Mouse (Mus musculus) stomach, postnatal 0 days (tissue): ENCODE results near the gene Sept9. TPM values are rescaled to one million over a fixed set of nuclear protein-coding genes. Genes with fewer than 3 reads are reported as not detected.

ENCODE experiments used
- ATAC-seq: fragments of 200-750 bp; cut with Nextera tagmentation; 2 replicates; pipeline ENCODE4 v1.8.0; 2017; ENCODE audit not compliant: low FRiP score, low TSS enrichment
- DNase-seq: peaks from one replicate; pipeline ENCODE4 v3.0.0-alpha.2; 2016; ENCODE audit warnings: low spot score
- H3K27ac ChIP-seq: fragments of 300-500 bp; sonication (generic); replicated peaks from 2 replicates; pipeline ENCODE4 v1.5.1; 2014; ENCODE audit warnings: mild to moderate bottlenecking, control low read depth
- H3K27me3 ChIP-seq: fragments of 300-500 bp; sonication (generic); 2 replicates; pipeline ENCODE4 v1.6.1; 2014; ENCODE audit warnings: low read length; ENCODE audit not compliant: control insufficient read depth, insufficient read depth
- H3K36me3 ChIP-seq: fragments of 300-500 bp; sonication (generic); 2 replicates; pipeline ENCODE4 v1.6.1; 2014; ENCODE audit warnings: low read length, mixed read lengths; ENCODE audit not compliant: control insufficient read depth, insufficient read depth
- H3K4me1 ChIP-seq: fragments of 300-500 bp; sonication (generic); replicated peaks from 2 replicates; pipeline ENCODE4 v1.6.1; 2014; ENCODE audit warnings: antibody characterized with exemption; ENCODE audit not compliant: control insufficient read depth, insufficient read depth
- H3K4me2 ChIP-seq: fragments of 300-500 bp; sonication (generic); replicated peaks from 2 replicates; pipeline ENCODE4 v1.6.1; 2014; ENCODE audit warnings: low read depth, mild to moderate bottlenecking, control low read depth, moderate library complexity
- H3K4me3 ChIP-seq: fragments of 300-500 bp; sonication (generic); 2 replicates; pipeline ENCODE4 v1.5.1; 2014; ENCODE audit warnings: low read depth, low read length, control low read depth
- H3K9ac ChIP-seq: fragments of 300-500 bp; sonication (generic); 2 replicates; pipeline ENCODE4 v1.6.1; 2014; ENCODE audit warnings: mild to moderate bottlenecking, low read length, control low read depth, mixed read lengths
- H3K9me3 ChIP-seq: fragments of 300-500 bp; sonication (generic); 2 replicates; pipeline ENCODE4 v1.6.1; 2016; ENCODE audit warnings: low read length; ENCODE audit not compliant: control insufficient read depth
- CTCF ChIP-seq: IDR thresholded peaks from 2 replicates; pipeline ENCODE4 v1.5.1; 2016; ENCODE audit warnings: antibody characterized with exemption, low read depth, mild to moderate bottlenecking, moderate library complexity
- EP300 ChIP-seq: optimal IDR thresholded peaks from 2 replicates; pipeline ENCODE3; 2016; ENCODE audit warnings: antibody characterized with exemption
- WGBS: fragments of 180-500 bp; shearing (Covaris S2); extraction: QIAGEN DNeasy Blood & Tissue Kit; methylation state at CpG from one replicate; pipeline ENCODE4 v1.1.7; 2014; 5-methylcytosine and 5-hydroxymethylcytosine counted together
- polyA plus RNA-seq: library from polyadenylated mRNA; unstranded; fragments of >200 nt; fragmentation: Nextera tagmentation; extraction: Ambion mirVana; gene quantifications from 2 replicates; pipeline ENCODE4 v1.2.1, GENCODE M21; 2015

Gene Sept9
- polyA plus RNA-seq, 1 experiment from 2014 or later: 42.9 TPM

DNA sequence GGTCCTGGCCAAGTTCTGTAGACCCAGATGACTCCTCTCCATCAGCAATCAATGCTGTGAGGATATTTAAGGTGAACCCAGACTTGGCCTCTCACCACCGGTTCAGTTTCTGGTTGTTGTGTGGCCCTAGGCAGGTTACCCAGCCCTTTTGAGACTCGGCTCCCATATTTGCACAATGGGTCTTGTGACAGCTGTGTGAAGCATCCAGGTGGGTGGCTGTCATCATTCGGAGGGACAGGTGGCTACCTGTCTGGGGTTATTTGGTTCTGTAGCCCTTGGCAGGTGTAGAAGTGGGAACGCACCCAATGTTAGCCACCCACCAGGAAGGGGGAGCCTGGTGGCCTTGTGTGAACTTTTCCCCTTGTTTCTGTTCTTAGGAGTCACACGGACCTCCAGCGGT is 19.0 kb downstream of the Sept9 start:
- no peak for ATAC-seq

DNA sequence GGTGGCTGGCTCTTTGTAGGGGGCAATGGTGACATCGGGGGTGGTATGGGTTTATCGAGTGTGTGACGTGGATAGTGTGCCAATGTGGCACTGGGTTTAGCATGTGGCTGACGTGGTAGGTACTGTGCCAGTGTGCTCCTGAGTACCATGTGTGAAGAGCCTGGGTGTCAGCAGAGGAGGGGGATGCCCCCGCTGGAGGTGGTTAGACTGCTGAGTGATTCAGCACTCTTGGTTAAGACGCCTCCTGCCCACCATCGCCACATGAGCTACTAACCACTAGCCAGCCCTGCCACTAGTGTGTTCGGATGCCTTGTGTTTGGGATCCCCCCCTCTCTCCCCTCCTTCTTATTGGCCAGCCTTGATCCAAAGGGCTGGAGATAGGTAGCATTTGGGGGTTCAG is 21.3 kb downstream of the Sept9 start:
- 92% methylated on average over 8 of the region's 8 CpGs for WGBS
- Histone ChIP-seq H3K36me3 (no peaks in the 10 kb centered on the region), H3K4me1 (no peaks in the 10 kb centered on the region), H3K9me3 (no peaks in the 10 kb centered on the region), H3K4me3 (no peak overlapping the region), H3K27ac (no peak overlapping the region), H3K27me3 (no peaks in the 10 kb centered on the region), H3K4me2 (no peak overlapping the region), H3K9ac (no peak overlapping the region)
- no peak for ATAC-seq
- no peak for DNase-seq
- TF ChIP-seq CTCF: no peak
- no peak for TF ChIP-seq EP300

More for the DNA sequence above, 19.0 kb downstream of the Sept9 start:
- 65% methylated on average over 6 of the region's 6 CpGs for WGBS
- Histone ChIP-seq H3K4me1 (no peaks in the 10 kb centered on the region), H3K27ac (no peak overlapping the region), H3K4me2 (no peak overlapping the region), H3K9ac (no peak overlapping the region), H3K4me3 (no peak overlapping the region), H3K9me3 (no peaks in the 10 kb centered on the region), H3K36me3 (no peaks in the 10 kb centered on the region), H3K27me3 (no peaks in the 10 kb centered on the region)
- no peak for DNase-seq
- no peak for TF ChIP-seq EP300
- TF ChIP-seq CTCF: no peak

DNA sequence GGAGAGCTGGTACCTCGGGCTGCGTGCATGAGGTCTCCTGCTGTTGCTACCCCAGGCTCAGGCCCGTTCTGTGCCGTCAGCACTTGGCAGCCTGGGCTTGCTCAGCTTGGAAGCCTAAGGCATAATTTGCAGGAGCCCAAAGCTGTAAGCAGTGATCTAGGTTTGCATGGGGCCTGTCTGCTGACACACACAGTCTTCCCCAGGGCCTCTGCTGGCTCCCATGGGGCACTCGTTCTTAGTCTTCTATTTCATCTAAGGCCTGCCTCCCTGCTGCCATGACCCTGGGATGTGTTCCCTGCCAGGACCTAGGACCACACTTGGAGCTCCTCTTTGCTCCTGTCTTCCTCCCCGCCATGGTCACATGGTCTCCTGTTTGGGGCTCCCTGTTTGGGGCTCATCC is 21.7 kb downstream of the Sept9 start:
- no peak overlapping the region for H3K4me3 ChIP-seq
- no peak for ATAC-seq
- no peak overlapping the region for H3K9ac ChIP-seq
- H3K27me3 ChIP-seq: no peaks in the 10 kb centered on the region
- H3K9me3 ChIP-seq: no peaks in the 10 kb centered on the region
- no peak overlapping the region for H3K27ac ChIP-seq
- 72% methylated on average over 6 of the region's 6 CpGs for WGBS
- no peak for DNase-seq
- H3K4me1 ChIP-seq: no peaks in the 10 kb centered on the region
- no peak overlapping the region for H3K4me2 ChIP-seq
- no peaks in the 10 kb centered on the region for H3K36me3 ChIP-seq
- TF ChIP-seq EP300 (no peak), CTCF (no peak)

DNA sequence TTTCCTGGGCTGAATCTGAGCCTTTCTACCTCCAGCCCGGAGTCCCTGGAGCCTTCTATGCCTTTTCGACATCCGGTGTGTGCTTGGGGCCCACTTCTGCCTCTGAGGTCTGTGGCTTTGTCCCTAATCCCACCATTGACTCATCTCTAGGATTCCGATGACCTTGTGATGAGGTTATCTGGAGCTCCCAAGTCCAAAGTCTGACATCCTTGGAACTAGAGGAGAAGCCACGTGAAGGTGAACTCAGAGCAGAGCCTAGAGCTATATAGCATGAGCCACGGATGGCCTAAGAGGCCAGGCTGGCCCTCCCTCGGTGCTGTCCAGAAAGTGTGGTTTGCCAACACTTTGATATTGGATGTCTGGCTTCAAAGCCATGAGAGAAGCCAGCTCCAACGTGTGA is 23.4 kb downstream of the Sept9 start:
- Histone ChIP-seq H3K9me3 (no peaks in the 10 kb centered on the region), H3K4me2 (no peak overlapping the region), H3K4me3 (no peak overlapping the region), H3K27ac (no peak overlapping the region), H3K36me3 (no peaks in the 10 kb centered on the region), H3K9ac (no peak overlapping the region), H3K27me3 (no peaks in the 10 kb centered on the region), H3K4me1 (no peaks in the 10 kb centered on the region)
- no peak for TF ChIP-seq CTCF
- no peak for TF ChIP-seq EP300
- 54% methylated on average over 8 of the region's 8 CpGs for WGBS
- DNase-seq (no peak), ATAC-seq (no peak)

DNA sequence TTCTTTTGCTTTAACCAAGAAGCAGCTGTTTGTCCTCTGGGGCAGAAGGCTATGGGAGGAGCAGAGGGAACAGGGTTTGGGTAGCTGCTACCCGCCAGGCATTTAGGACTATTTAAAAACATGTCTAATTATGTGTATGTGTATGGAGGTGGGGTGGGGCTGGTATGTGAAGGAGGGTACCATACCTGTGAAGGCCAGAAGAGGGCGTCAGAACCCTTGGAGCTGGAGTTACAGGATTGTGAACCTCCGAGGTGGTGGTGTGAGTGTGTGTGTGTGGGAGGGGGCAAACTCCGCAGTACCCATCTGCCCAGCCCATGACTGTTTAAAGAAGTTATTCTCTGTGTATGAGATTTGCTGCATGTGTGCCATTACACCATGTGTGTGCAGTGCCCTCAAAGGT is 25.3 kb downstream of the Sept9 start:
- no peak for DNase-seq
- 51% methylated on average over 4 of the region's 4 CpGs for WGBS

DNA sequence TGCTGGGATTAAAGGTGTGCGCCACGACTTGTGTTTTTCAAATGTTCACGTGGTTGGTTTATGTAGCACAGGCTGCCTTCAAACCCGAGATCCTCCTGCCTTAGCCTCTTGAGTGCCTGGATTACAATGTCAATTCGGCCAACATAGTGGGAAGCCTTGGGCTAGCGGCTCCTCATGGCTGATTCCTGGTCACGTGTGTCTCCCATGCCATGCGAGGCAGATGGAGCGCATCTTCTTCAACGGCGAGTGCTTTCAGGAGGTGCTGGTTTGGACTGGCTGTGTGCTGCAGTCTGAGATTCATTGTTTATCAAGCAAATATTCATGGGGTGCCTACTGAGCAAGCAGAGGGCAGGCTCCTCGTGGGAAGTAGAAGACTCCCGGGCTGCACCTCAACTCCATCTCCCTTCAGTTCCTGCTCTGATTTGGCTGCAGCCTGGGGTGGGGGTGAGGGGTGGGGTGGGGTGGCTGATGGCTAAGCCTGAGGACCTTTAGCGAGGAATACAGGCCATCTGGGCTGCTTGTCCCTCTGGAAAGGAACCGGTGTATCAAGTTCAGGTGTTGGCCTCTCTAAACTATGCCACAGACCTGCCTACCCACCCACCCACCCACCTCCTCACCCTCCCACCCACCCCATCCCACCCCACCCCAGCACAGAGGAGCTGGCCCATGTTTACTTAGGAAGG is 26.2 kb downstream of the Sept9 start:
- TF ChIP-seq CTCF (no peak), EP300 (no peak)
- Histone ChIP-seq H3K27ac (peak overlapping the region; percentile 49; the same call in 1 of the 2 replicates), H3K4me3 (no peak overlapping the region), H3K36me3 (no peaks in the 10 kb centered on the region), H3K4me2 (no peak overlapping the region), H3K9ac (no peak overlapping the region), H3K4me1 (no peaks in the 10 kb centered on the region), H3K27me3 (no peaks in the 10 kb centered on the region), H3K9me3 (no peaks in the 10 kb centered on the region)
- DNase-seq (no peak), ATAC-seq (no peak)
- WGBS: 52% methylated on average over 15 of the region's 15 CpGs

More for the DNA sequence above, 25.3 kb downstream of the Sept9 start:
- H3K4me2 ChIP-seq: no peak overlapping the region
- H3K36me3 ChIP-seq: no peaks in the 10 kb centered on the region
- 0 out of 2 replicates have a peak, but pooled peaks have one; percentile 16 for ATAC-seq
- no peak overlapping the region for H3K9ac ChIP-seq
- no peak for TF ChIP-seq EP300
- peak; percentile 66 for TF ChIP-seq CTCF
- H3K9me3 ChIP-seq: no peaks in the 10 kb centered on the region
- H3K4me3 ChIP-seq: no peak overlapping the region
- H3K27ac ChIP-seq: no peak overlapping the region
- no peaks in the 10 kb centered on the region for H3K27me3 ChIP-seq
- H3K4me1 ChIP-seq: no peaks in the 10 kb centered on the region
